Mouse (Mus musculus): ENCODE measurements around the gene B4galnt1. TPM values are rescaled to one million over a fixed set of nuclear protein-coding genes. Genes with fewer than 3 reads are reported as not detected.
"Not testable (repeated sequence)": the region's sequence is repeated elsewhere in the genome, so short reads cannot be mapped to it uniquely, and the experiment has no call there.

Gene B4galnt1
- polyA plus RNA-seq, 1 experiment from 2014 or later = 66.8 TPM

DNA sequence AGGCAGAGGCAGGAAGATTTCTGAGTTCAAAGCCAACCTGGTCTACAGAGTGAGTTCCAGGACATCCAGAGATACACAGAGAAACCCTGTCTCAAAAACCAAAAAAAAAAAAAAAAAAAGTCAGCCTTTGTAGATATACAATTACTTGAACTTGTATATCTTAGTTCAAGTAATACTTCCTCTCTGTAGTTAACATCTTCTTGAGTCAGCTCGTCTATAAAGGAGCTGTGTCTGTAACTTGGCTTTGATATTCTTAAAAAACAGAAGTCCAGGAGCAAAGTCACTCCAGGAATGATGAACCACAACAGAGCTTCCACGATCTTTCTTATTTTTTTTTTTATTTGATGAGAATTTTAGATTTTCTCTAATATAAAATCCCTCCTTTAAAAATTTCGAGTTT, 4.3 kb upstream of the B4galnt1 start:
- no peak for DNase-seq
- H3K9ac ChIP-seq (replicated peaks; ENCODE audit: low read length) = no peak overlapping the region
- no peak for ATAC-seq (ENCODE audit: low FRiP score, low TSS enrichment)
- no peaks in the 10 kb centered on the region for H3K4me1 ChIP-seq (ENCODE audit: control insufficient read depth, insufficient read depth, low read length)
- H3K27me3 ChIP-seq (ENCODE audit: control insufficient read depth, insufficient read depth, low read length) = no peaks in the 10 kb centered on the region
- no peaks in the 10 kb centered on the region for H3K9me3 ChIP-seq (ENCODE audit: control insufficient read depth, low read length)
- H3K4me3 ChIP-seq (replicated peaks; ENCODE audit: low read depth, low read length) = no peak overlapping the region
- H3K4me2 ChIP-seq (ENCODE audit: low read length) = no peak overlapping the region
- no peaks in the 10 kb centered on the region for H3K36me3 ChIP-seq (ENCODE audit: control insufficient read depth, insufficient read depth, low read length)
- 74% methylated on average over 3 of the region's 3 CpGs for WGBS
- H3K27ac ChIP-seq (replicated peaks; ENCODE audit: low read depth, low read length) = no peak overlapping the region

DNA sequence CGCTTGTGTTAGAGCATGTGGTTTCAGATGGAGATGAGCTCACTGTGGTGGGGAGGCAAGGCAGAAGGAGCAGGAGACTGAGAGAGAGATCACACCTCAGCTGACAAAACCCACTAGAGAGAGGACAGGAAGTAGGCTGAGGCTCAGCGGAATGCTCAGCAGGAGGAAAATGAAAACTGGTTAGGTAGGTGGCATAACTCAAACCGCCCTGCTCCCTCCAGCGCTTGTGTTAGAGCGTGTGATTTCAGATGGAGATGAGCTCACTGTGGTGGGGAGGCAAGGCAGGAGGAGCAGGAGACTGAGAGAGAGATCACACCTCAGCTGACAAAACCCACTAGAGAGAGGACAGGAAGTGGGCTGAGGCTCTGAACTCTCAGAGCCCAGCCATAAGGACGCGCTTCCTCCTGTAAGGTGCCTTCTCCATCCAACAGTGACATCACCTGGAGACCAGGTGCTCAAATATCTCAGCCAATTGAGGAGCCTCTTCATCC, 2.2 kb upstream of the B4galnt1 start:
- not testable (repeated sequence) for H3K4me3 ChIP-seq (replicated peaks; ENCODE audit: low read depth, low read length); H3K9me3 ChIP-seq (ENCODE audit: control insufficient read depth, low read length); H3K36me3 ChIP-seq (ENCODE audit: control insufficient read depth, insufficient read depth, low read length); H3K4me2 ChIP-seq (ENCODE audit: low read length); H3K4me1 ChIP-seq (ENCODE audit: control insufficient read depth, insufficient read depth, low read length); DNase-seq; H3K27ac ChIP-seq (replicated peaks; ENCODE audit: low read depth, low read length); H3K9ac ChIP-seq (replicated peaks; ENCODE audit: low read length); ATAC-seq (ENCODE audit: low FRiP score, low TSS enrichment)
- 66% methylated on average over 7 of the region's 7 CpGs for WGBS
- peaks cover 14% of the 10 kb centered on the region for H3K27me3 ChIP-seq (ENCODE audit: control insufficient read depth, insufficient read depth, low read length)

DNA sequence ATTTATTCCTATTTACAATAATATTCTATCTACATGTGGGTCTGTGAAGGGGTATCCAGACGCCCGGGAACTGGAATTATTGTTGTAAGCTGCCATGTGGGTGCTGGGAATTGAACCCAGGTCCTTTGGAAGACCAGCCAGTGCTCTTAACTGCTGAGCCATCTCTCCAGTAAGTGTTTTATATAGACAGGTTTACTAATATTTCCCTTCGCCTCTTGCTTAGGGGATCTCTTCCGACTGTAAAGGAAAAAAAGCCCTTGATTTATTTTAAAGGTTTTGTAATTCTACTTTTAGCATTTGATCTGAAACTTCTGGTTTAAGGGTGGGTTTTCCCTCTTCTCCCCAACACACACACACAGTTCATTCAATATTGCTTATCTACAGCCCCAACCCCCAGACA, 835 bp upstream of the B4galnt1 start:
- Histone ChIP-seq H3K36me3 (ENCODE audit: control insufficient read depth, insufficient read depth, low read length) (0 out of 2 replicates have a peak, but pooled peaks cover 8% of the 10 kb centered on the region), H3K27ac (replicated peaks; ENCODE audit: low read depth, low read length) (no peak overlapping the region), H3K27me3 (ENCODE audit: control insufficient read depth, insufficient read depth, low read length) (peaks cover 27% of the 10 kb centered on the region), H3K4me3 (replicated peaks; ENCODE audit: low read depth, low read length) (no peak overlapping the region), H3K4me1 (ENCODE audit: control insufficient read depth, insufficient read depth, low read length) (peaks cover 5% of the 10 kb centered on the region; the same call in 1 of the 2 replicates), H3K9ac (replicated peaks; ENCODE audit: low read length) (no peak overlapping the region), H3K9me3 (ENCODE audit: control insufficient read depth, low read length) (no peaks in the 10 kb centered on the region), H3K4me2 (ENCODE audit: low read length) (peak overlapping the region; percentile 93)
- no peak for ATAC-seq (ENCODE audit: low FRiP score, low TSS enrichment)
- no peak for DNase-seq
- 98% methylated on average over 4 of the region's 4 CpGs for WGBS

DNA sequence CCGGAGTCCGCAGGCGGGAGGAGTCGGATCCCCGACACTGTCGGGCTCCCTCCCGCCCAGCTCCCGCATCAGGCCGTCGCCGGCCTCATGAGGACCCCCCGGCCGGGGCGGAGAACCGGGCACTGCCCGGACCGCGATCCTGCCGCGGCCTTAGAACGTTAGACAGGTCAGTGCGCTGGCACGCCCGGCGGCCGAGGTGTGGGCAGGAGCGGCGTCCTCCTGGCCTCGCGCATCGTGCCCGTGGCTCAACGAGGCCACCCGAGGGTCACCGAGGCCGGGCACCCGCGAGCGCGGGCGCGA, 279 bp downstream of the B4galnt1 start:
- Histone ChIP-seq H3K4me3 (replicated peaks; ENCODE audit: low read depth, low read length) (peak overlapping the region; percentile 73), H3K9me3 (ENCODE audit: control insufficient read depth, low read length) (no peaks in the 10 kb centered on the region), H3K36me3 (ENCODE audit: control insufficient read depth, insufficient read depth, low read length) (0 out of 2 replicates have a peak, but pooled peaks cover 8% of the 10 kb centered on the region), H3K9ac (replicated peaks; ENCODE audit: low read length) (peak overlapping the region; percentile 97), H3K4me2 (ENCODE audit: low read length) (peak overlapping the region; percentile 93), H3K27ac (replicated peaks; ENCODE audit: low read depth, low read length) (peak overlapping the region; percentile 91), H3K4me1 (ENCODE audit: control insufficient read depth, insufficient read depth, low read length) (peaks cover 14% of the 10 kb centered on the region), H3K27me3 (ENCODE audit: control insufficient read depth, insufficient read depth, low read length) (peaks cover 38% of the 10 kb centered on the region)
- under 1% methylated on average over 42 of the region's 42 CpGs for WGBS
- peak; percentile 60 for ATAC-seq (ENCODE audit: low FRiP score, low TSS enrichment)
- DNase-seq = no peak

DNA sequence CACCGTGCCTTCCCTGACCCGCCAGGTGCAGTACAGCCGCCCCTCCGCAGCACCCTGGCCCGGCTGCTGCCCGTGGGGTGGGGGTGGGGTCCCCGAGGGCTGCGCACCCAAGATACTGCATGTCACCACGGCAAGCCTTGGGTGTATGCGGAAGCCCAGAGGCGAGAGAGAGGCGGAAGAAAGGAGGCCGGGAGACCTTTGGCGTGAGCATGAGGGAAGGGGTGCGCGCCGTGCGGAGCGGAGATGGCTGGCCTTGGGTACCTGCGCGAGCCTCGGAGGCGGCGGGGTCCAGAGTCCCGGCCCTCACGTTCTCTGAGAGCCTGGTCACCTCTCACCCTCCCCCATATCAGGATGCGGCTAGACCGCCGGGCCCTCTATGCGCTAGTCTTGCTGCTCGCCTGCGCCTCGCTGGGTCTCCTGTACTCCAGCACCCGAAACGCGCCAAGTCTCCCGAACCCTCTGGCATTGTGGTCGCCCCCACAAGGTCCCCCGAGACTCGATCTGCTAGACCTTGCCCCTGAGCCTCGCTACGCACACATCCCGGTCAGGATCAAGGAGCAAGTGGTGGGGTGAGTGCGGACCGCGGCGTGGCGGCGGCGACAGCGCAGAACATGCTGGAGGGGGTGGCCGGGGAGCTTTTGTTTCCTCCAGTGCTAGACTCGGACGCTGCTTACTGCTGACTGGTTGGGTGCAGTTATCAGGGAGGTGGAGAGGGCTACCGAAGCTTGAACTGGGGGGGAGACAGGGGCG, 804 bp downstream of the B4galnt1 start:
- Histone ChIP-seq H3K4me3 (replicated peaks; ENCODE audit: low read depth, low read length) (peak overlapping the region; percentile 73), H3K27ac (replicated peaks; ENCODE audit: low read depth, low read length) (peak overlapping the region; percentile 91), H3K27me3 (ENCODE audit: control insufficient read depth, insufficient read depth, low read length) (peaks cover 43% of the 10 kb centered on the region), H3K4me2 (ENCODE audit: low read length) (peak overlapping the region; percentile 93), H3K4me1 (ENCODE audit: control insufficient read depth, insufficient read depth, low read length) (peaks cover 18% of the 10 kb centered on the region), H3K36me3 (ENCODE audit: control insufficient read depth, insufficient read depth, low read length) (0 out of 2 replicates have a peak, but pooled peaks cover 8% of the 10 kb centered on the region), H3K9ac (replicated peaks; ENCODE audit: low read length) (peak overlapping the region; percentile 97), H3K9me3 (ENCODE audit: control insufficient read depth, low read length) (no peaks in the 10 kb centered on the region)
- DNase-seq (peak; percentile 74), ATAC-seq (ENCODE audit: low FRiP score, low TSS enrichment) (peak; percentile 49)
- WGBS = under 1% methylated on average over 56 of the region's 56 CpGs

DNA sequence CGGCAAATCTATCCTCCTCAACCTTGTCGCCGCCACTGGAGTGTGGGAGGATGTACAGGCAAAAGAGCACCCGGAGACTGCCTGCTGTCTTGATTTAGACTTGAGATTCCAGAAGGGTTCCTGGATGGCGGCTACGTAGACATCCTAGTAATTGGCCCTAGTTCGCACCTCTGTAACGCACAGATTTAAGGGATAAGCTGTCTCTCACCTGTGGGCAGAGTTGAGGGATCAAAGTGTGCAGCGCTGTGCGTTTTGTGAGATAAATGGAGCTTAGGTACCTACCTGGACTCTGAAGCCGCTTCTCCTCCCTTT, 1.3 kb downstream of the B4galnt1 start:
- no peak for DNase-seq
- peaks cover 48% of the 10 kb centered on the region for H3K27me3 ChIP-seq (ENCODE audit: control insufficient read depth, insufficient read depth, low read length)

DNA sequence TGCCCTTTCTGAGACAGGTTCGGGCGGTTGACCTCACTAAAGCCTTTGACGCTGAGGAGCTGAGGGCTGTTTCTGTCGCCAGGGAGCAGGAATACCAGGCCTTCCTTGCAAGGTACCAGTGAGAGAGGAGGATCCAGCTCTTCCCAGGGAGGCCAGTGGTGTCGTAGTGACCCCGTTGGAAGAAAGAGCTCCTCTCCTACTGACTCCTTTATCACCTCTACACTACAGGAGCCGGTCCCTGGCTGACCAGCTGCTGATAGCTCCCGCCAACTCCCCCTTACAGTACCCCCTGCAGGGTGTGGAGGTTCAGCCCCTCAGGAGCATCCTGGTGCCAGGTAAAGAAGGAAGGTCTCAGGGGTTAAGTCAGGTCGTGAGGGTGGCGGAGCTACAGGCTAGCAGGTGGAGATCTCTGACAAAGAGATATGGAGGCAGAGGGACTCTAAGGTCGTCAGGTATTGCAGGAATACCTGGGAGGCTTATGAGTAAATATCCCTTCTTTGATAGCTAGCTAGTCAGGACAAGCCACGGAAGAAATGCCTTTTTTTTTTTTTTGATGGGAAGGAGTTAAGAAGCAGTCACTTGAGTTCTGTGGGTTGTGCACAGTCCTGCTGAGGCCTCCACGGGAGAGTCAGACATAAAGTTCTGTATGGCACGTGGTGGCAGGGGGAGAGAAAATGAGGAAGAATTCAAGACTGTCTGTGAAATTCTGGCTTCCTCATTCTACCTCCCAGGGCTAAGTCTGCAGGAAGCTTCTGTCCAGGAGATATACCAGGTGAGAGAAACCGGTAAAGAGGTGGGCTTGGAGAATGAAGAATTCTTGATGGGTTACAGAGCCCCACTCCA, 2.0 kb downstream of the B4galnt1 start:
- Histone ChIP-seq H3K9me3 (ENCODE audit: control insufficient read depth, low read length) (no peaks in the 10 kb centered on the region), H3K27me3 (ENCODE audit: control insufficient read depth, insufficient read depth, low read length) (peaks cover 53% of the 10 kb centered on the region), H3K4me3 (replicated peaks; ENCODE audit: low read depth, low read length) (peak overlapping the region; percentile 73), H3K4me2 (ENCODE audit: low read length) (peak overlapping the region; percentile 93), H3K36me3 (ENCODE audit: control insufficient read depth, insufficient read depth, low read length) (peaks cover 14% of the 10 kb centered on the region; the same call in 1 of the 2 replicates), H3K27ac (replicated peaks; ENCODE audit: low read depth, low read length) (peak overlapping the region; percentile 91), H3K4me1 (ENCODE audit: control insufficient read depth, insufficient read depth, low read length) (peaks cover 20% of the 10 kb centered on the region), H3K9ac (replicated peaks; ENCODE audit: low read length) (peak overlapping the region; percentile 97)
- ATAC-seq (ENCODE audit: low FRiP score, low TSS enrichment) = no peak
- no peak for DNase-seq
- 21% methylated on average over 15 of the region's 15 CpGs for WGBS

More for the DNA sequence above, 1.3 kb downstream of the B4galnt1 start:
- Histone ChIP-seq H3K36me3 (ENCODE audit: control insufficient read depth, insufficient read depth, low read length) (0 out of 2 replicates have a peak, but pooled peaks cover 8% of the 10 kb centered on the region), H3K4me3 (replicated peaks; ENCODE audit: low read depth, low read length) (peak overlapping the region; percentile 73), H3K27ac (replicated peaks; ENCODE audit: low read depth, low read length) (peak overlapping the region; percentile 91), H3K9me3 (ENCODE audit: control insufficient read depth, low read length) (no peaks in the 10 kb centered on the region), H3K4me1 (ENCODE audit: control insufficient read depth, insufficient read depth, low read length) (peaks cover 20% of the 10 kb centered on the region), H3K4me2 (ENCODE audit: low read length) (peak overlapping the region; percentile 93), H3K9ac (replicated peaks; ENCODE audit: low read length) (peak overlapping the region; percentile 97)
- 4% methylated on average over 11 of the region's 11 CpGs for WGBS
- ATAC-seq (ENCODE audit: low FRiP score, low TSS enrichment) = peak; percentile 9; the same call in 1 of the 2 replicates

DNA sequence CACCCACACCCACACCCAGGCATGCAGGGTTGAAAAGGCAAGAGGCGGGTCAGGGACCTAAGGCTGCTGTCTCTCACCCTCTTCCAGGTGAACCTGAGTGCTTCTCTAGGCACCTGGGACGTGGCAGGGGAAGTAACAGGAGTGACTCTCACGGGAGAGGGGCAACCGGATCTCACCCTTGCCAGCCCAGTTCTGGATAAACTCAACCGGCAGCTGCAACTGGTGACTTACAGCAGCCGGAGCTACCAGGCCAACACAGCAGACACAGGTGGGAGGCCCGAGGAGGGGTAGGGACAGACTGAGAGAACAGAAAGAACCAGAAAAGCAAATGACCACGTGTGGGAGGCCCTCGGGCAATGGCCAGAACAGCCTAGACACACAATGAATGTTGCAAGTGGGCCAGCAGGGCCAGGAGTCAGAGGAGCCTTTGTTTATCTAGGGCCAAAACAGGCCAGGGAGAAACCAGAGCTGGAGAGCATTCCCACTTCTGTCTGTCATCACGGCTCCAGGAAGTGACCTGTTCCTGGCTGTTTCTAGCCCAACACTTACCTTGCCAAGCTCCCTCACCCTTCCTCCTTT, 2.7 kb downstream of the B4galnt1 start:
- DNase-seq (no peak), ATAC-seq (ENCODE audit: low FRiP score, low TSS enrichment) (no peak)
- no peak overlapping the region for H3K27ac ChIP-seq (replicated peaks; ENCODE audit: low read depth, low read length)
- peaks cover 18% of the 10 kb centered on the region; the same call in 1 of the 2 replicates for H3K36me3 ChIP-seq (ENCODE audit: control insufficient read depth, insufficient read depth, low read length)
- H3K4me2 ChIP-seq (ENCODE audit: low read length) = peak overlapping the region; percentile 93
- H3K9ac ChIP-seq (replicated peaks; ENCODE audit: low read length) = peak overlapping the region; percentile 97; the same call in 1 of the 2 replicates
- H3K27me3 ChIP-seq (ENCODE audit: control insufficient read depth, insufficient read depth, low read length) = peaks cover 58% of the 10 kb centered on the region
- H3K9me3 ChIP-seq (ENCODE audit: control insufficient read depth, low read length) = no peaks in the 10 kb centered on the region
- 60% methylated on average over 10 of the region's 10 CpGs for WGBS
- H3K4me1 ChIP-seq (ENCODE audit: control insufficient read depth, insufficient read depth, low read length) = peaks cover 20% of the 10 kb centered on the region
- H3K4me3 ChIP-seq (replicated peaks; ENCODE audit: low read depth, low read length) = no peak overlapping the region

All from midbrain, embryonic 14.5 days (tissue).